Mouse (Mus musculus): ENCODE data around the gene Osgep.
"Not testable (repeated sequence)": the region's sequence is repeated elsewhere in the genome, so short reads cannot be mapped to it uniquely, and the experiment has no call there.

Gene Osgep

GRCm38 (mm10) chr14:50924281-50925064 lies at the start of gene Osgep, which contains the start of gene Apex1:
Gene Osgep (minus strand): TSS chr14:50924893.
Gene Apex1 (plus strand): TSS chr14:50924968.
- peak; percentile 97 to 99 for DNase-seq (ENCODE audit: low spot score in 2 of 2)

- DNase-seq (ENCODE audit: low spot score in 2 of 2): no peak
Observed at GRCm38 (mm10) chr14:50973700-50974099, 49.0 kb upstream of the Osgep start.

GRCm38 (mm10) chr14:50973054-50973453 lies 48.4 kb upstream of the Osgep start:
- DNase-seq (ENCODE audit: low spot score in 2 of 2): not testable (repeated sequence)

- no peak for DNase-seq (ENCODE audit: low spot score in 2 of 2)
Observed at GRCm38 (mm10) chr14:50970822-50971221, 46.1 kb upstream of the Osgep start.

- DNase-seq (ENCODE audit: low spot score in 2 of 2): peak in 1 of 2 experiments; percentile 29
Observed at GRCm38 (mm10) chr14:50969558-50970544, 45.2 kb upstream of the Osgep start.

- DNase-seq (ENCODE audit: low spot score in 2 of 2): no peak
Observed at GRCm38 (mm10) chr14:50969041-50969440, 44.3 kb upstream of the Osgep start.

- no peak for DNase-seq (ENCODE audit: low spot score in 2 of 2)
Observed at GRCm38 (mm10) chr14:50968216-50968980, 43.7 kb upstream of the Osgep start.

GRCm38 (mm10) chr14:50958289-50958995 lies 33.7 kb upstream of the Osgep start:
- not testable (repeated sequence) for DNase-seq (ENCODE audit: low spot score in 2 of 2)

GRCm38 (mm10) chr14:50957146-50957545 lies 32.5 kb upstream of the Osgep start:
- DNase-seq (ENCODE audit: low spot score in 2 of 2): not testable (repeated sequence)

GRCm38 (mm10) chr14:50956724-50957123 lies 32.0 kb upstream of the Osgep start:
- DNase-seq (ENCODE audit: low spot score in 2 of 2): not testable (repeated sequence)

GRCm38 (mm10) chr14:50955942-50956508 lies 31.3 kb upstream of the Osgep start, which contains the start of gene Pnp2:
Gene Pnp2 (plus strand): TSS chr14:50955992.
- peak; percentile 35 to 53 for DNase-seq (ENCODE audit: low spot score in 2 of 2)

- DNase-seq (ENCODE audit: low spot score in 2 of 2): no peak
Observed at GRCm38 (mm10) chr14:50955487-50955886, 30.8 kb upstream of the Osgep start.

- DNase-seq (ENCODE audit: low spot score in 2 of 2): not testable (repeated sequence)
Observed at GRCm38 (mm10) chr14:50945526-50945925, 20.8 kb upstream of the Osgep start.

- not testable (repeated sequence) for DNase-seq (ENCODE audit: low spot score in 2 of 2)
Observed at GRCm38 (mm10) chr14:50945081-50945480, 20.4 kb upstream of the Osgep start.

GRCm38 (mm10) chr14:50944668-50945033 lies 20.0 kb upstream of the Osgep start:
- DNase-seq (ENCODE audit: low spot score in 2 of 2): not testable (repeated sequence)

GRCm38 (mm10) chr14:50943932-50944667 lies 19.4 kb upstream of the Osgep start, which contains the start of gene Gm49342:
Gene Gm49342 (plus strand): TSS chr14:50944517.
- peak; percentile 83 to 93 for DNase-seq (ENCODE audit: low spot score in 2 of 2)

- no peak for DNase-seq (ENCODE audit: low spot score in 2 of 2)
Observed at GRCm38 (mm10) chr14:50938940-50939339, 14.2 kb upstream of the Osgep start.

GRCm38 (mm10) chr14:50938119-50938908 lies 13.6 kb upstream of the Osgep start:
- DNase-seq (ENCODE audit: low spot score in 2 of 2): no peak

- no peak for DNase-seq (ENCODE audit: low spot score in 2 of 2)
Observed at GRCm38 (mm10) chr14:50936649-50937048, 12.0 kb upstream of the Osgep start.
